Mouse (Mus musculus): Measurements from ENCODE around the gene Celf2. TPM values are rescaled to one million over a fixed set of nuclear protein-coding genes. Genes with fewer than 3 reads are reported as not detected.

Gene Celf2
- total RNA-seq, 2 experiments from 2014 or later = 53.7 to 61.2 TPM

- intact Hi-C loops (cut with DNase I; ENCODE audit: low total_unique reads) = no loop called here
- DNase-seq = no peak
Measured at GRCm38 (mm10) chr2:6723602-6724001, 785.8 kb downstream of the Celf2 start.

GRCm38 (mm10) chr2:6721460-6722401 lies 787.6 kb downstream of the Celf2 start:
- DNase-seq = peak; percentile 11
- intact Hi-C loops (cut with DNase I; ENCODE audit: low total_unique reads) = no loop called here

- peak; percentile 64 for DNase-seq
- intact Hi-C loops (cut with DNase I; ENCODE audit: low total_unique reads) = no loop called here
Measured at GRCm38 (mm10) chr2:6720753-6721459, 788.5 kb downstream of the Celf2 start.

GRCm38 (mm10) chr2:6718864-6719263 lies 790.5 kb downstream of the Celf2 start:
- DNase-seq = no peak

GRCm38 (mm10) chr2:6717953-6718352 lies 791.4 kb downstream of the Celf2 start:
- DNase-seq = no peak
- intact Hi-C loops (cut with DNase I; ENCODE audit: low total_unique reads) = no loop called here

More at GRCm38 (mm10) chr2:6718864-6719263, 790.5 kb downstream of the Celf2 start:
- intact Hi-C loops (cut with DNase I; ENCODE audit: low total_unique reads) = no loop called here

GRCm38 (mm10) chr2:6715562-6715961 lies 793.8 kb downstream of the Celf2 start:
- no peak for DNase-seq
- intact Hi-C loops (cut with DNase I; ENCODE audit: low total_unique reads) = no loop called here

- intact Hi-C loops (cut with DNase I; ENCODE audit: low total_unique reads) = no loop called here
- no peak for DNase-seq
Measured at GRCm38 (mm10) chr2:6713529-6713928, 795.8 kb downstream of the Celf2 start.

GRCm38 (mm10) chr2:6710687-6711430 lies 798.5 kb downstream of the Celf2 start:
- intact Hi-C loops (cut with DNase I; ENCODE audit: low total_unique reads) = no loop called here
- DNase-seq = no peak

GRCm38 (mm10) chr2:6707959-6708519 lies 801.3 kb downstream of the Celf2 start:
- intact Hi-C loops (cut with DNase I; ENCODE audit: low total_unique reads) = no loop called here
- DNase-seq = peak; percentile 18

- no peak for DNase-seq
- intact Hi-C loops (cut with DNase I; ENCODE audit: low total_unique reads) = no loop called here
Measured at GRCm38 (mm10) chr2:6707276-6707675, 802.1 kb downstream of the Celf2 start.

GRCm38 (mm10) chr2:6705929-6706739 lies 803.2 kb downstream of the Celf2 start:
- no peak for DNase-seq
- intact Hi-C loops (cut with DNase I; ENCODE audit: low total_unique reads) = no loop called here

GRCm38 (mm10) chr2:6705475-6705874 lies 803.9 kb downstream of the Celf2 start:
- intact Hi-C loops (cut with DNase I; ENCODE audit: low total_unique reads) = no loop called here
- DNase-seq = no peak

- DNase-seq = no peak
- intact Hi-C loops (cut with DNase I; ENCODE audit: low total_unique reads) = no loop called here
Measured at GRCm38 (mm10) chr2:6704804-6705203, 804.6 kb downstream of the Celf2 start.

GRCm38 (mm10) chr2:6704342-6704741 lies 805.0 kb downstream of the Celf2 start:
- intact Hi-C loops (cut with DNase I; ENCODE audit: low total_unique reads) = no loop called here
- DNase-seq = no peak

GRCm38 (mm10) chr2:6696326-6696725 lies 813.0 kb downstream of the Celf2 start:
- no peak for DNase-seq
- intact Hi-C loops (cut with DNase I; ENCODE audit: low total_unique reads) = no loop called here

- DNase-seq = no peak
- intact Hi-C loops (cut with DNase I; ENCODE audit: low total_unique reads) = no loop called here
Measured at GRCm38 (mm10) chr2:6695353-6695951, 813.9 kb downstream of the Celf2 start.

GRCm38 (mm10) chr2:6689689-6690088 lies 819.7 kb downstream of the Celf2 start:
- intact Hi-C loops (cut with DNase I; ENCODE audit: low total_unique reads) = no loop called here
- DNase-seq = no peak

- DNase-seq = no peak
- intact Hi-C loops (cut with DNase I; ENCODE audit: low total_unique reads) = no loop called here
Measured at GRCm38 (mm10) chr2:6678231-6678630, 831.1 kb downstream of the Celf2 start.

All from gastrocnemius, postnatal 14 days (tissue).